Mouse (Mus musculus) bone marrow macrophage, adult 2 months (primary cell): ENCODE results near the gene Slc4a1ap.

ENCODE experiments used
- CTCF ChIP-seq: IDR thresholded peaks from 2 replicates; pipeline ENCODE4 v1.5.1; 2012; ENCODE audit warnings: low read depth, mild to moderate bottlenecking, low read length, moderate library complexity
- POLR2A ChIP-seq: IDR thresholded peaks from 2 replicates; pipeline ENCODE4 v1.6.1; 2012; ENCODE audit warnings: mild to moderate bottlenecking, low read depth, low read length, borderline replicate concordance

DNA sequence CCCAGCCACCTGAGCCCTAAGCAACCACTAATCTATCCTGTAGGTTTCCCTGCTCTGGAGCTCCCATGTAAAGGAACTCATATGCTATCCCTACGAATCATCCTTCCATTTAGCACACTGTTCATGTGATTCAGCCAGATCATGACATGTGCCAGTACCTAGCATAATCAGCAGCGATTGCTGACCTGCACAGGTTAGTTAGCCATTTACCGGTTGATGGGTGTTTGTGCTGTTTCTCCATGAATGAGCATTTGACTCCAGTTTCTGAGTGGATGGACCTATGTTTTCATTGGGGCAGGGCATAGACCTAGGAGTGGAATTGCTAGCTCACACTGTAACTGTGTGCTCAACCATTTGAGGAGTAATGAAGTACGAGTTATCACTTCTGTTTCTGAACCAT lies 58.7 kb downstream of the Slc4a1ap start:
- no peak for TF ChIP-seq POLR2A
- TF ChIP-seq CTCF = no peak
